Mouse (Mus musculus) forebrain, embryonic 15.5 days (tissue): ENCODE data around the gene Ring1. TPM values are rescaled to one million over a fixed set of nuclear protein-coding genes. Genes with fewer than 3 reads are reported as not detected.

ENCODE experiments used
- ATAC-seq: fragments of 200-750 bp; cut with Nextera tagmentation; replicated peaks from 2 replicates; pipeline ENCODE4 v1.8.0; 2017; ENCODE audit warnings: mild to moderate bottlenecking, moderate TSS enrichment, moderate library complexity
- H3K27ac ChIP-seq: fragments of 300-500 bp; sonication (generic); replicated peaks from 2 replicates; pipeline ENCODE4 v1.5.1; 2015; ENCODE audit warnings: mild to moderate bottlenecking, inconsistent platforms
- H3K27me3 ChIP-seq: fragments of 300-500 bp; sonication (generic); 2 replicates; pipeline ENCODE4 v1.6.1; 2015; ENCODE audit warnings: inconsistent platforms
- H3K36me3 ChIP-seq: fragments of 300-500 bp; sonication (generic); 2 replicates; pipeline ENCODE4 v1.6.1; 2015; ENCODE audit warnings: mild to moderate bottlenecking, inconsistent platforms
- H3K4me1 ChIP-seq: fragments of 300-500 bp; sonication (generic); 2 replicates; pipeline ENCODE4 v1.6.1; 2015; ENCODE audit warnings: inconsistent platforms
- H3K4me2 ChIP-seq: fragments of 300-500 bp; sonication (generic); replicated peaks from 2 replicates; pipeline ENCODE4 v1.6.1; 2015; ENCODE audit warnings: mild to moderate bottlenecking, inconsistent platforms
- H3K4me3 ChIP-seq: fragments of 300-500 bp; sonication (generic); 2 replicates; pipeline ENCODE4 v1.5.1; 2015; ENCODE audit warnings: mild to moderate bottlenecking, inconsistent platforms
- H3K9ac ChIP-seq: fragments of 300-500 bp; sonication (generic); replicated peaks from 2 replicates; pipeline ENCODE4 v1.6.1; 2015; ENCODE audit warnings: mild to moderate bottlenecking, inconsistent platforms
- H3K9me3 ChIP-seq: fragments of 300-500 bp; sonication (generic); 2 replicates; pipeline ENCODE4 v1.6.1; 2016; ENCODE audit warnings: inconsistent platforms
- WGBS: fragments of 180-500 bp; shearing (Covaris S2); methylation state at CpG from one replicate; pipeline ENCODE4 v1.1.7; 2015; ENCODE audit warnings: mixed read lengths; 5-methylcytosine and 5-hydroxymethylcytosine counted together
- polyA plus RNA-seq: library from polyadenylated mRNA; unstranded; fragments of >200 nt; fragmentation: Nextera tagmentation; extraction: Ambion mirVana; gene quantifications from 2 replicates; pipeline ENCODE4 v1.2.1, GENCODE M21; 2015

Ring1 gene
- polyA plus RNA-seq, 1 experiment from 2014 or later = 21.9 TPM

DNA sequence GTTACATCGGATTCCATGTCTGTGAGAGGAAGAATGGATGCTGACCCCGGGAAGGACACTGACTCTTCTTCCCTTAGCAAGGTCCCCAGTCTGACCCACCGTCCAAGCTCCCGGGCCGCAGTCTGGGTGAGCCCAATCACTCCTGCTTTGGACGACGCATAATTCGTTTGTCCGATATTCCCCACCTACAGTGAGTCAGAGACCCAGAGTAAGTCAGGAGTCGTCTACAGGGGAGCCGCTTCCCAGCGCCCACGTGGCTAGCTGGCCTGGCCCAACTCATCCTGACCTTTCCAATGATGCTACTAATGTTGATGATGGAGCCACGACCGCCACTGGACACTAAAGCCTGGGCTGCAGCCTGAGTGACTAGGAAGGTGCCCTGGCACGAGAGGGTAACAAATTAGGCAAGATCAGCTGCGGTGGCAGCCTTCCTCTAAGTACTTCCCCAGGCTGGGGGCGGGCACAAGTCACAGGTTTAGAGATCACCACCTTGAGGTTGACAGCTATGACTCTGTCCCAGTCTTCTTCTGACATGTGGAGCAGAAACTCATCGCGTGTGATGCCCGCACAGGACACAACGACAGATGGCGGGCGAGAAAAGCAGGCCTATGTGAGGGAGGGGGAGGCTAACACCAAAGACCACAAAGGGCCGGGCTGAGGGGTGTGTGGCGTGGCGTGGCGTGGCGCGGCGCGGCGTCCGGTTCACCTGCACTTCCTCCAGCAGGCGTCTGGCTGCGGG is 2.6 kb upstream of the Ring1 start:
- 4% methylated on average over 36 of the region's 36 CpGs for WGBS
- H3K4me1 ChIP-seq = peaks cover 73% of the 10 kb centered on the region
- ATAC-seq = no peak

GRCm38 (mm10) chr17:34026221-34026620 is 1.7 kb upstream of the Ring1 start:
- Histone ChIP-seq H3K9me3 (no peaks in the 10 kb centered on the region), H3K4me2 (peak overlapping the region; percentile 90), H3K36me3 (peaks cover 32% of the 10 kb centered on the region), H3K9ac (peak overlapping the region; percentile 91), H3K4me3 (peak overlapping the region; percentile 85), H3K27ac (peak overlapping the region; percentile 98), H3K4me1 (peaks cover 73% of the 10 kb centered on the region), H3K27me3 (no peaks in the 10 kb centered on the region)
- no peak for ATAC-seq
- 5% methylated on average over 2 of the region's 2 CpGs for WGBS

More for the DNA sequence above, 2.6 kb upstream of the Ring1 start:
- H3K27me3 ChIP-seq = no peaks in the 10 kb centered on the region
- peak overlapping the region; percentile 74 for H3K9ac ChIP-seq
- H3K4me3 ChIP-seq = peak overlapping the region; percentile 81
- peak overlapping the region; percentile 90 for H3K4me2 ChIP-seq
- H3K9me3 ChIP-seq = no peaks in the 10 kb centered on the region
- H3K27ac ChIP-seq = peak overlapping the region; percentile 98
- H3K36me3 ChIP-seq = peaks cover 24% of the 10 kb centered on the region

DNA sequence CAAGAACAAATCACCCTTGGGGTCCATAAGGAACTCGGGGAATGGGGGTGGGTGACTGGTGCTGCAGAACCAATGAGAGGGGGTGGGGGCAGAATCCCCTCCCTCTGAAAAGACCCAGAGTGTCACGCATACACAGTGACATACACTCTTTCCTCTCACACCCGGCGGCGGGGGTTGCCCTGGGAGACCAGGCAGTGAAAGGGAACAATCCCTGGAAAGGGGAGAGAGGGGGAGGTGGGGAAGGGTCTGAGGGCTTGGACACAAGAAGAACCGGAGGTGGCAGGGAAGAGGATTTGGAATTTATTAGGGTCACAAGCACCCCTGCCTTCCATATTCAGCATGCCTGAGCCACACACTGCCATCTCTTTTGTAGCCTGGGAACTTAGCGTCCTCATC is 1.3 kb upstream of the Ring1 start:
- Histone ChIP-seq H3K27me3 (no peaks in the 10 kb centered on the region), H3K36me3 (peaks cover 36% of the 10 kb centered on the region), H3K4me1 (peaks cover 69% of the 10 kb centered on the region), H3K27ac (peak overlapping the region; percentile 98), H3K4me3 (peak overlapping the region; percentile 85), H3K4me2 (peak overlapping the region; percentile 90), H3K9me3 (no peaks in the 10 kb centered on the region), H3K9ac (peak overlapping the region; percentile 91)
- 5% methylated on average over 7 of the region's 7 CpGs for WGBS
- ATAC-seq = peak; percentile 20

DNA sequence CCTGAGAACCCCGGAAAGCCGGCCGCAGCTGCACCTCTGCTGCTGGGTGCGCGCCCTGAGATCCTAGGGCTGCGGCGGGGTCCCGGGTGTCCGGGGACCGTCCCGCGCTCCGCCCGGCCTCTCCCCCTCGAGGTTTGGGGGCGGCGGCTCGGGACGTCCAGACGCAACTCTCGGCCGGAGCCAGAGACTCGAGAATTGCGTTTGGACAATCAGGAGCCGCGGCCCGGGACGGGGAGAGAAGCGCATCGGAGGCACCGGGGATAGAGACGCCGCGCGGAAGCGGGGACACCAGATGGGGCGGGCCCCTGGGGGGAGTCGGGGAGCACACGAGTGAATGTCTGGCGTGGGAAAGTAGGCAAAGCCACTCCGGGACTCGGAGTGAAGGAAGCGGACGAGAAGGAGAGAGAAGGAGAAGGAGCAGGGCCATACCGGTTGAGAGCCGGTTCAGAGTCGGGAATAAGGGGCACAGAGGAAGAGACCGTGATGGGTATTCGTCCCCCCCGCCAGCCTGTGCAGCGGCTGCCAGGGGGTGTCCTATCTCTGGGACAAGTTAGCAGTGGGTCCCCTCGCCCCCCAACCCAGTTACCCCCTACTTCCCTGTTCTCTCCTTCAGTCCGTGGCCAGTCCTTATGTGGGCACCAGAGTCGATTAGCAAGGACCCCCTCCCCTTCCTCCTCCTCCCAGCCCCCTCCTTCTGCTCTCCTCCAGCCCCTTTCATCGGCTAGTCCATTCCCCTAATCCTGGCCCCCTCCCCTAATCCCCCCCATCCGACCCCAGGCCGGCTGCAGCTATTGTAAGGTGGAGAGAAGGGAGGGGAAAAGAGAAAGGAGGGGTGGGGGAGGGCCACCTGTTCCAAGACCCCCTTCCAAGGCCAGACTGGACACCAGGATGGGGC is 628 bp upstream of the Ring1 start:
- Histone ChIP-seq H3K4me3 (peak overlapping the region; percentile 85), H3K9me3 (no peaks in the 10 kb centered on the region), H3K36me3 (peaks cover 38% of the 10 kb centered on the region), H3K9ac (peak overlapping the region; percentile 91), H3K4me2 (peak overlapping the region; percentile 90), H3K27me3 (no peaks in the 10 kb centered on the region), H3K27ac (peak overlapping the region; percentile 98), H3K4me1 (peaks cover 63% of the 10 kb centered on the region)
- under 1% methylated on average over 55 of the region's 57 CpGs for WGBS
- peak; percentile 0; the same call in 1 of the 2 replicates for ATAC-seq

GRCm38 (mm10) chr17:34023678-34024077 is 802 bp downstream of the Ring1 start:
- no peaks in the 10 kb centered on the region for H3K9me3 ChIP-seq
- H3K4me3 ChIP-seq = peak overlapping the region; percentile 85
- WGBS = 59% methylated on average over 9 of the region's 9 CpGs
- ATAC-seq = no peak
- H3K9ac ChIP-seq = peak overlapping the region; percentile 91; the same call in 1 of the 2 replicates
- peaks cover 49% of the 10 kb centered on the region for H3K4me1 ChIP-seq
- H3K4me2 ChIP-seq = peak overlapping the region; percentile 90
- peaks cover 25% of the 10 kb centered on the region for H3K36me3 ChIP-seq
- no peaks in the 10 kb centered on the region for H3K27me3 ChIP-seq
- H3K27ac ChIP-seq = peak overlapping the region; percentile 98

- H3K4me2 ChIP-seq = no peak overlapping the region
- peaks cover 20% of the 10 kb centered on the region for H3K36me3 ChIP-seq
- no peaks in the 10 kb centered on the region for H3K27me3 ChIP-seq
- H3K9ac ChIP-seq = no peak overlapping the region
- WGBS = 97% methylated on average over 20 of the region's 20 CpGs
- no peak overlapping the region for H3K4me3 ChIP-seq
- no peak overlapping the region for H3K27ac ChIP-seq
- ATAC-seq = no peak
- H3K9me3 ChIP-seq = no peaks in the 10 kb centered on the region
- H3K4me1 ChIP-seq = peaks cover 42% of the 10 kb centered on the region
These were observed 1.5 kb downstream of the Ring1 start for GRCm38 (mm10) chr17:34022987-34023386.

DNA sequence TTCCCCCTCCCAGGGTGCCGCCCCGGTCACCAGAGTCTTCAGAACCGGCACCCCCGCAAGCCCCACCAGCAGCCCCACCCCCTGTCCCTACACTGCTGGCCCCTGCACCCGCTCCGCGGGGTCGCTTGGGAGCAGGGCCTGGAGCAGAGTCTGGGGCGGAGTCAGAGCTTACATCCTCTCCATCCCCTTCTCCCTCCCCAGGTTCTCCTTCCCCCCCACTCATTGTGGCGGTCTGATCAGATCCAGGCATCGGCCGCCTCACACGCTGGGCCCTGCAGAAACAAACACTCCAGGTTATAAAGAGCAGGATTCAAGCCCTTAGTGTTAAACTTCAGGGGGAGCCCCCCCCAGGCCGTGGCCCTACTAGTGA is 2.1 kb downstream of the Ring1 start:
- Histone ChIP-seq H3K36me3 (peaks cover 20% of the 10 kb centered on the region), H3K9ac (no peak overlapping the region), H3K27me3 (no peaks in the 10 kb centered on the region), H3K4me2 (no peak overlapping the region), H3K27ac (no peak overlapping the region), H3K4me1 (peaks cover 37% of the 10 kb centered on the region), H3K9me3 (no peaks in the 10 kb centered on the region), H3K4me3 (no peak overlapping the region)
- 92% methylated on average over 14 of the region's 14 CpGs for WGBS
- no peak for ATAC-seq

GRCm38 (mm10) chr17:34021539-34022413 is 2.7 kb downstream of the Ring1 start:
- Histone ChIP-seq H3K36me3 (peaks cover 20% of the 10 kb centered on the region), H3K4me3 (no peak overlapping the region), H3K27me3 (no peaks in the 10 kb centered on the region), H3K4me1 (peaks cover 31% of the 10 kb centered on the region), H3K9ac (no peak overlapping the region), H3K27ac (no peak overlapping the region), H3K4me2 (no peak overlapping the region), H3K9me3 (no peaks in the 10 kb centered on the region)
- no peak for ATAC-seq
- WGBS = 96% methylated on average over 23 of the region's 23 CpGs

DNA sequence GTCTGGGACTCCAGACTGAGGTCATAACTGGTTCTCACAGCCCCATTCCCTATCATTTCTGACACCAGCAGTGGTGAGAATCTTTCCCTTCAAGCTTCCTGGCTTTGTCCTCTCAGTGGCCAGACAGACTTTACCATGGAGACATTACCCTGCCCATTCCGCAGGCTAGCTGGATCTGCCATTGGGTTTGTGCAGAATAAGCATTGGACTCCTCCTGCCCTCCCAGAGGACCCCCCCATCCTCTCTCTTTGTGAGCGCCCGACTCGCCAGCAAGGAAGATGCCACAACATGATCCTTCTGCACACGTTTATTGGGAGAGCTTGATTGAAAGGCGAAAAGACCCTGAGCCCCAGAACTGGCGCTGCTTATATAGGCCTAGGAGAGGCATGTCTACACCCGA is 11.0 kb downstream of the Ring1 start:
- H3K4me3 ChIP-seq = no peak overlapping the region
- WGBS = 94% methylated on average over 8 of the region's 8 CpGs

DNA sequence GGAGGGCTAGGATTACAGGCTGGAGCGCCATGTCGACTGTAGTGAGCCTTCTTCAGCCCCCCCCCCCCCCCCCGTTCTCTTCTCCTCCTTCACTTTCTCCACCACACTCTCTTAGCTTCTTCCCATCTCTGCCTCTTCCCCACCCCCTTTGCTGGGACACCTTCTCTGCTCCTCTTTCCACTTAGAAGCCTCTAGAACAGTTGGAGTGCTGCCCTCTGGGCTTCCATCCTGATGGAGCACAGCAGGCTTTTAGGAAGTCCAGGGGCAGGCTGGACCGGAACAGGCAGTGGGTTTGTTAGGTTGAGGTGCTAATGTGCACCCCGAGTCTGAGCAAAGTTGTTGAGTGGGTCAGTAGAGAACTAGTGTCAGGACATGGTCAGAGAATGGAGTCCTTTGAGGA is 14.3 kb downstream of the Ring1 start:
- no peak overlapping the region for H3K27ac ChIP-seq
- no peak overlapping the region for H3K4me3 ChIP-seq
- WGBS = 89% methylated on average over 5 of the region's 5 CpGs
- H3K27me3 ChIP-seq = no peaks in the 10 kb centered on the region
- no peak overlapping the region for H3K4me2 ChIP-seq
- no peak for ATAC-seq
- H3K9ac ChIP-seq = no peak overlapping the region
- H3K4me1 ChIP-seq = no peaks in the 10 kb centered on the region
- no peaks in the 10 kb centered on the region for H3K9me3 ChIP-seq
- no peaks in the 10 kb centered on the region for H3K36me3 ChIP-seq

More for the DNA sequence above, 11.0 kb downstream of the Ring1 start:
- H3K36me3 ChIP-seq = no peaks in the 10 kb centered on the region
- no peak overlapping the region for H3K9ac ChIP-seq
- no peaks in the 10 kb centered on the region for H3K9me3 ChIP-seq
- no peaks in the 10 kb centered on the region for H3K27me3 ChIP-seq
- no peak for ATAC-seq
- no peak overlapping the region for H3K4me2 ChIP-seq
- no peak overlapping the region for H3K27ac ChIP-seq
- H3K4me1 ChIP-seq = no peaks in the 10 kb centered on the region

- no peak for ATAC-seq
- 55% methylated on average over 2 of the region's 2 CpGs for WGBS
These were observed 17.9 kb downstream of the Ring1 start for GRCm38 (mm10) chr17:34006570-34006969.

More at GRCm38 (mm10) chr17:34006570-34006969, 17.9 kb downstream of the Ring1 start:
- no peak overlapping the region for H3K27ac ChIP-seq
- H3K36me3 ChIP-seq = no peaks in the 10 kb centered on the region
- H3K4me3 ChIP-seq = no peak overlapping the region
- H3K4me2 ChIP-seq = no peak overlapping the region
- H3K9ac ChIP-seq = no peak overlapping the region
- H3K4me1 ChIP-seq = no peaks in the 10 kb centered on the region
- H3K27me3 ChIP-seq = peaks cover 2% of the 10 kb centered on the region; the same call in 1 of the 2 replicates
- no peaks in the 10 kb centered on the region for H3K9me3 ChIP-seq
